Mouse (Mus musculus) retina, embryonic 14.5 days (tissue): ENCODE results near the gene Trim60.
"Not testable (repeated sequence)": the region's sequence is repeated elsewhere in the genome, so short reads cannot be mapped to it uniquely, and the experiment has no call there.

Experiments
- DNase-seq: peaks from one replicate; pipeline ENCODE4 v3.0.0-alpha.2; 2015; ENCODE audit warnings: low spot score

Gene Trim60

GRCm38 (mm10) chr8:65018423-65018822 lies at the start of gene Trim60, which contains the start of gene Trim61:
Trim60 (minus strand) TSS chr8:65018584.
Trim61 (minus strand) TSS chr8:65018523.
- DNase-seq: no peak

DNA sequence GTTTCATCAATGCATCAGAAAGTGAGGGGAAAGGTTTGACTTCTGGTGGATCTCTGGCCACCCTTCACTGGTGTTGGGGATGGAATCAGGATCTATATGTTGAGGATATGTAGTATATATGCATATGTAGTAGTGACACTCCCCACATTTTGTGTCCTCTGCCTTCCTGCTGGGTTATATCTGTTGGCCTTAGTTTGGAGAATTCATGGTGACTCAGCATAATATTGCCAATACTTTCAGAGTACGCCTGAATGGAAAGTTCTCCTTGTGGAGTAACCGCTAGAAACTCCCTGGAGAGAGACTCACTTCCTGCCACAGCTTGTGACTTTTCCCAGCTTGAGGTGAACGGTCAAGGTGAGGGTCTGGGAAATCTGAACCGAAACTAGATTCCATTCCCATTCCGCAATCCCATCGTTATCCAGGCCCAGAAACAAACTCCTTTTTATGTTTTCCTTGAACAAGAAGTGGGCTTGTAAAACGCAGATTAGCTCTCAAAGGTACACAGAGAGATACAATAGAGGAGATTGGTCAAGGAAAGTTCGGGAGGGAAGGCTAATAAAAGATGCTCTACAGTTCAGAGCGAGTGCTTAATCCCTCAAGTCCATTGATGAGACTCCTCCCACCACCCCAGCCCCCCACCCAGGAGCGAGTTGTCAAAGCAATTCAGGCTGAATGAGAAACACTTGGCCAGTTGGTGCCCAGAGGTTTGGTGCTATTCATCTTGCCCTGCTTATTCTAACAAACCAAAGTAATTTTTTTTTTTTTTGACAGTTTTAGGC lies 49.5 kb upstream of the Trim60 start:
- peak; percentile 1 for DNase-seq

DNA sequence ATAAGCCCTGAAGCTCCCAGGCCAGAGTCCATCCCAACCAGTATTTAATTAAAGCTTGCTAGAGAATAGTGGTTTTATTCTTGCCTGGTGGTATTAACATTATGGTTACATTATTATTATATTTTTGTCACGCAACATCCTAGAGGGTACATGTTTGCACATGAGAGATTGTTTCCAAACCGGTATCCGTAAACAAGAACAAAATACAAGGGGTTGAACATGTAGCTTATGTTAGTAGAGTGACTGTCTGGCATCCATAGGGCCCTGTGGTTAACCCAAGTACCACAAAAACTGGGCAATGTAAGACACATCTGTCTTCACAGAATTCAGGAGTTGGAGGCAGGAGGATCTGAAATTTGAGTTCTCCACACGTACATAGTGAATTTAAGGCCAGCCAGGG lies 48.6 kb upstream of the Trim60 start:
- DNase-seq: no peak

DNA sequence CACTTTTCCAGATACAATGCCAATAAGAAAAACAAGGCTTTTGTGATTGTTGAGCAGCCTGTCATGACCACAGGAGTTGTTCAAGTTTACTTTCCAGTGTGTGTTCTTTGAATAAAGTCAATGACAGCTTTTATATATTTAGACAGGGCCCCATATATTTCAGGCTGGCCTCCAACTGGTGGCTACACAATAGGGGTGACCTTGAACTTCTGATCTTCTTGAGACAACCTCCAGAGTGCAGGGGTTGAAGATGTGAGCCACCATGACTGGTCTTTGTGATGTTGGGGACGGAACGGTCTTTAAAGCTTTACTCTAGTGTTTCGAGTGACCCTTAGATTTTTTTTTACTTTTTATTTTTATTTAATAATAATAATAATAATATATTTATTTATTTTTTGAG lies 47.2 kb upstream of the Trim60 start:
- no peak for DNase-seq

DNA sequence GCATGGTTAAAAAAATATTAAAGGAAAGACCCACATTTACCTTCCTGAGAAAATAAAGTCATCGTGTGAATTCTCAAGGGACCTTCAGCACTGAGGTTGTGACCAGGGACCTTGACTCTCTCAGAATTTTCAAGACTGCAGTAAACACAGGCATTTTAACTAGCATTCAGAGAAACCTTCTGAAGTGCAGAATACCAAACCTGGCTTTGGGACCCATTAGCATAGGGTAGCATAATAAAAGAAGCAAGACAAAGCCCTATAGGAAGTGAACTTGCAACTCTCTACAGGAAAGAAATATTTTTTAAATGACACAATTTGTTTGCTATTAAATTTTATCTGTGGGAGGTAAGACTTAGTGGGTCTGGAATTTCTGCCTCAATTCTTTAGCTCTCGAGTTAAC lies 45.7 kb upstream of the Trim60 start:
- DNase-seq: no peak

DNA sequence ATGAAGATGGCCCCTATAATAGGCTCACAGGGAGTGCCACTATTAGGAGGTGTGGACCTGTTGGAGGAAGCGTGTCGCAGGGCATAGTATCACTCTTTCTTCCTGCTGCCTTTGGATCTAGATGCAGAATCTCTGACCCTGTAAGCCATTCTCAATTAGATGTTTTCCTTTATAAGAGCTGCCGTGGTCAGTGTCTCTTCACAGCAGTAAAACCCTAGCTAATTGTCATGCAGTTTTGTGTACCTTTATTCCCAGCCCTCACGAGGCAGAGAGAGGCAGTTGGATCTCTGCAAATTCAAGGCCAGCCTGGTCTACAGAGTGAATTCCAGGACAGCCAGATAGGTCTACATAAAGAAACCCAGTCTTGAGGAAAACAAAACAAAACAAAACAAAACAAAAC lies 43.8 kb upstream of the Trim60 start:
- no peak for DNase-seq

GRCm38 (mm10) chr8:65056722-65057121 lies 38.3 kb upstream of the Trim60 start:
- no peak for DNase-seq

GRCm38 (mm10) chr8:65053968-65054367 lies 35.6 kb upstream of the Trim60 start:
- no peak for DNase-seq

- DNase-seq: no peak
Measured at GRCm38 (mm10) chr8:65053554-65053953, 35.2 kb upstream of the Trim60 start.

- DNase-seq: no peak
Measured at GRCm38 (mm10) chr8:65047801-65048200, 29.4 kb upstream of the Trim60 start.

DNA sequence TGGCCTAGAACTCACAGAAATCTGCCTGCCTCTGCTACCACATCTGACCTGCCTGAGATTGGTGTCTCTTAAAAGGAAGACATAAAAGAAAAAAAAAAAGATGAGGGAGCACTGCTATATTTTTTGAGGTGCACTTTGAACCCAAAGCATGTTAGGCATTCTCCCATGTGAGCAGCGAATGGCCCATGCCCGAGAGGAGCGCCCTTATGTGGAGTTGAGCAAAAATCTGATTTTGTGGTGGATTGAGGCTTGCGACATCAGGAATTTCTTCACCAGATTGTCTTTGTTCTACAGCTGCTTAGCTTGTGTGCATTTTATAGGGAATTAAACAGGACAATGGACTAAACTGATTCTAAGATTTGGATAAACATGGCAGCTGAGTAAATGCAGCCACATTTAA lies 28.8 kb upstream of the Trim60 start:
- DNase-seq: no peak

DNA sequence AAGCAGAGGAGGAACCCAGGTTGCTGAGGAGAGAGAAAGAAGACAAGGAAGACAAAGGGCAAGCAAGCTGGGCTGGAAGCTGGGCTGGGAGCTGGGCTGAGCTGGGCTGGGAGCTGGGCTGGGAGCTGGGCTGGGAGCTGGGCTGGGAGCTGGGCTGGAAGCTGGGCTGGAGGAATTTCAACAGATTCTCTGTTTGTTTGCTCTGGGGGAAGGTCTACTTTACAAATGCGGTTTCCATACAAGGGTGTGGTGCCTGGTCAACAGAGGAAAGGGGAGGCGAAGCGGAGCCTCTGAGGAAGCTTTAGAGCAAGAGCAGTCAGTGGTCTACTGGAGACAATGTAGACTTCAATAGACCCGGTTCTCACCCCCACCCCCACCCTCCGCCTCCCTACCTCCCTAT lies 28.2 kb upstream of the Trim60 start:
- DNase-seq: no peak

GRCm38 (mm10) chr8:65037117-65037533 lies 18.7 kb upstream of the Trim60 start, which contains the start of gene Apela:
Apela (minus strand) TSS chr8:65037336.
- DNase-seq: peak; percentile 64

- no peak for DNase-seq
Measured at GRCm38 (mm10) chr8:65034136-65034535, 15.8 kb upstream of the Trim60 start.

GRCm38 (mm10) chr8:65033056-65033455 lies 14.7 kb upstream of the Trim60 start:
- no peak for DNase-seq

DNA sequence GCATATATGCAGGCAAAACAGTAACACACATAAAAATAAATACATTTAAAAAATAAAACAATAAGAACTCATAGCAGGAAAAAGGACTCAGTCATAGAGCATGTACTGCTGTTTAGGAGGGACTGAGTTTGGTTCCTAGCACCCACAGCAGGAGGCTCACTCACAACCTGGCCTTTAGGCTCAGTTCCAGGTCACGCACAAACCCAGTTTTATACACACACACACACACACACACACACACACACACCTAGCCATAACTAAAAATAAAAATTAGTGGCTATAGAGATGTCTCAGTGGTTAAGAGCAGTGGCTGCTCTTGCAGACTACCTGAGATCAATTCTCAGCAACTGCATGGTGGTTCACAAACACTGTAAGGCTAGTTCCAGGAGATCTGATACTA lies 13.7 kb upstream of the Trim60 start:
- no peak for DNase-seq

DNA sequence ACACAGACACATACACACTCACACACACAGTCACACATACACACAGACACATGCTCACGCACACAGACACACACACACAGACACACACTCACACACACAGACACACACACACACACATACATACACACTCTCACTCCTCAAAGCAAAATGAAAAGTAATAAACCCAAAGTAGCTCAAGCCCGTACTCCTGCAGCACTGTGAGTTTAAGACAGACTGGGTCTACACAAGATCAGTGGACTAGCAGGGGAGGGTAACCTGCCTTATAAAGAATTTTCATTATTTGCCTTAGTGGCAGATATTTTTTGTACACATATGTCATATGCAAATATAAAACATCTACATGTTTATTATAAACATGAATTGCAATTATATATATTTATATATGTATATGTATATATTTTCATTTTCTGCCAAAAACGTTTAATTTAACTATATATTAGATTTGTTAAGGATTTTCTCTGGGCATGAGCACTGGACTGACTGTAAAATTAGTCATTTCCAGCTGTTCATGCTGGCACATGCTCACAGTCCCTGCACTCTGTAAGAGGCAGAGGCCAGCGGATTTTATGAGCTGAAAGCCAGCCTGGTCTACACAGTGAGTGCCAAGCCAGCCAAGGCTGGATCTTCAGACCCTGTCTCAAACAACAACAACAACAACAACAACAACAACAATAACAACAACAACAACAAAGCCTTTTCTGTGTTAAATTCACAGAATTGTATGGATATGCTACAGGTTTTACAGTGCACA lies 12.5 kb upstream of the Trim60 start:
- no peak for DNase-seq

GRCm38 (mm10) chr8:65029776-65030175 lies 11.4 kb upstream of the Trim60 start:
- DNase-seq: no peak

DNA sequence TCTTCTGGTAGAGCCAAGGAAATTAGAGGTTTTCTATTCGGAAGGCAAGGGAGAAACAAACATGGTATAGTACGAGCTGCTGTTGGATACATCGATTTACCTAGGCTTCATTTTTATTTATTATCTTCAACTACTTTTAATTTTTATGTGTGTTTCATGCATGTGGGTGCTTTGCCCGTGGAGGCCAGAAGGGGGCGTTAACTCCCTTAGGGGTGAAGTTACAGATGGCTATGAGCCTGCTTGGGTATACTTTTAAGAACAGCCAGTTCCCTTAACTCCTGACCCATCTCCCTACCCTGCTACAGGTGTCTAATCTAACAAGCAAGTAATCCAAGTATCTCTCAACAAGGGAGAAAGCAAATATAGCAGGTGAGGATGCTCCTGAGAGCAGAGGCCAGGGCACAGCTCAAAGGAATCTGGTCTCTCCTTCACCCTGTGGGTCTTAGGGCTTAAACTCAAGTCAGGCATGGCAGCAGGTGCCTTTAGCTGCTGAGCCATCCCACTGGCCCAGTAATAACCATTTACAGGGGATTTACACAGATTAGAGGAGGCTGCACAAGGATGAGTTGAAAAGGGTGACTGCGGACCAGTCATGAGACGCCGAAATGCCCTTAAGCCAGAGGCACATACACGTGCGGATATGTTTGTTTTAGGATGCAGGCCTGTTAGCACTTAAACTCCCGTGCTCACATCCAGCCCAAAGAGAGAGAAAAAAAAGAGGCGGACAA lies 10.7 kb upstream of the Trim60 start:
- no peak for DNase-seq

GRCm38 (mm10) chr8:65022485-65022884 lies 4.1 kb upstream of the Trim60 start:
- DNase-seq: peak; percentile 70

DNA sequence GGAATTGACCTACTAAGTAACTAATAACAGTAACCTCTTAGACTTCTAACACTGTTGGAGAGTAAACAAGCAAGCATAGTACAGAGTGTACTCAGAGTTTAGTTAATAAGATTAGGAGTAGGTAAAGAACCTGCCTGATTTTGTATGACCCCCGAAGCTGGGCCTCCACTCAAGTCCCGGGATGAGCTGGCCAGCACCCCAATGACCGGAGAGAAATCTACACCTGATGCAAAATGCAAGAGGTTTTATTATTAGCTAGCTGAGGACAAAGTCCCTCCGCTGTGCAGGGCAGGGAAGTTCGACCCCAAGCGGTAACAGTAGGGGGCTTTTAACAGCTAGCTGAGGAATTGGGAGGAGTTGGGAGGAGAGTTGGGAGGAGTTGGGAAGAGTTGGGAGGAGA lies 10.8 kb downstream of the Trim60 start:
- not testable (repeated sequence) for DNase-seq

DNA sequence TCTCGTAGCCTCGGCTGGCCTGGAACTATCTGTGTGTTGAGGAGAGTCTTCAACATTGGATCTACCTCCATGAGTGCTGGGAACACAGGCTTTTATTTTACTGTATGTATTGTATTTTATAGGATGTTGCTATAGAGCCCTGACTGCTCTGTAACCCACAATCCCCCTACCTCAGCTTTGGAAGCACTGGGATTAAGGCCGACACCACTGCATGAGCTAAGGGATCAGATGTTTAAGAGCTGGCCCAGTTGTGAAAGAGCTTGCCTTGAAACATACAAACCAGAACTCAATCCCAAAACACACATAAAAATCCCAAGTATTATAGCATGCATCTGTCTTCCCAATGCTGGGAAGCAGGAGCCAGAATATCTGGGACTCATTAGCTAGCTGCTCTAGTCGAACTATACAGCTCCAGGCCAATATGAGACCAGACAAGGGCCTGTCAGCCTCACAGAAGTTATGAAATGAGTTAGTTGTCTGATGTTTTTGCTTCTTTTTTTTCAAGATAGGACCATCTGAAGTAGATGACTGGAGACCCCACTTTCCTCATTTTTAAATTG lies 19.5 kb downstream of the Trim60 start:
- DNase-seq: no peak
